Mouse (Mus musculus) heart, postnatal 25 days (tissue): ENCODE measurements around the gene Pomp. TPM values are rescaled to one million over a fixed set of nuclear protein-coding genes. Genes with fewer than 3 reads are reported as not detected.

ENCODE experiments used
- total RNA-seq, 2 experiments: library from RNA; stranded (reverse); gene quantifications; 2 replicates each; pipeline ENCODE4 v1.2.3; 2021

Gene Pomp
- total RNA-seq, 2 experiments from 2014 or later, result 129 to 142 TPM

Other genes starting within 250 kb of the Pomp start
- gene Flt1, start 134.4 kb upstream of the Pomp start, total RNA-seq, result 10 to 100 TPM; 61.7 to 76.9 TPM
- 10 to 100 TPM; 11.7 to 12.7 TPM for gene Slc46a3, start 34.4 kb downstream of the Pomp start, total RNA-seq
- gene Mtus2, start 96.9 kb downstream of the Pomp start, total RNA-seq, result 100 to 1,000 TPM in 1 of 2 experiments, 10 to 100 TPM in 1; 98.1 to 109 TPM